ENCODE assay signal across 9 mouse cellular contexts in genomic region chr12:75766885-75767317, GRCm38 (mm10). TPM values are rescaled to one million over a fixed set of nuclear protein-coding genes. Genes with fewer than 3 reads are reported as not detected.
DNase-seq lines count a peak whose midpoint lies in the region; ATAC-seq lines count a peak whose summit lies in the region.
"Had no signal": no experiment of that assay in that cellular context is flagged by ENCODE, and none has a peak within 500 bp of the region (broad histone marks: within the 10 kb centered on the region; RNA-seq: fewer than 3 reads in every experiment).

No protein-coding gene starts in this region.

- DNase-seq in 3T3-L1 (ENCODE audit: low read depth, low spot score): peak; percentile 17
- DNase-seq in ZHBTc4 (ENCODE audit: low read depth, low spot score): peak; percentile 13
- DNase-seq in limb, embryonic 10.5 days (ENCODE audit: low spot score): no peak
- DNase-seq in forebrain, embryonic 14.5 days (ENCODE audit: low spot score): no peak
- no peak for DNase-seq in ovary, adult 18-20 months (ENCODE audit: low spot score)

- ATAC-seq in heart, embryonic 13.5 days (ENCODE audit: extremely low read depth, insufficient number of reproducible peaks, low FRiP score, low TSS enrichment): no peak
- no peak for ATAC-seq in monocyte, adult 5-6 weeks (replicated peaks; ENCODE audit: insufficient number of reproducible peaks, low FRiP score, low TSS enrichment, poor library complexity, severe bottlenecking)
- ATAC-seq in liver, embryonic 12.5 days: no peak
- no peak for ATAC-seq in forebrain, embryonic 14.5 days

- 59% methylated on average over 8 of the region's 8 CpGs for WGBS in heart, embryonic 13.5 days
- WGBS in limb, embryonic 10.5 days: 65% methylated on average over 8 of the region's 8 CpGs
- 56% methylated on average over 8 of the region's 8 CpGs for WGBS in liver, embryonic 12.5 days (ENCODE audit: insufficient replicate concordance)
- WGBS in forebrain, embryonic 14.5 days: 78% methylated on average over 8 of the region's 8 CpGs

- H3K27me3 ChIP-seq in heart, embryonic 13.5 days (replicated peaks): no peaks in the 10 kb centered on the region
- no peaks in the 10 kb centered on the region for H3K27me3 ChIP-seq in limb, embryonic 10.5 days (ENCODE audit: low read depth, poor library complexity, severe bottlenecking)
- no peaks in the 10 kb centered on the region for H3K27me3 ChIP-seq in liver, embryonic 12.5 days (replicated peaks)
- no peaks in the 10 kb centered on the region for H3K27me3 ChIP-seq in forebrain, embryonic 14.5 days (replicated peaks; ENCODE audit: control insufficient read depth, insufficient read depth, low read length)
- H3K27me3 ChIP-seq: forebrain, embryonic 12.5 days had no signal

- peaks cover 28% of the 10 kb centered on the region for H3K4me1 ChIP-seq in heart, embryonic 13.5 days
- H3K4me1 ChIP-seq in limb, embryonic 10.5 days: peaks cover 15% of the 10 kb centered on the region
- peaks cover 19% of the 10 kb centered on the region for H3K4me1 ChIP-seq in liver, embryonic 12.5 days
- no peaks in the 10 kb centered on the region for H3K4me1 ChIP-seq in forebrain, embryonic 14.5 days (ENCODE audit: control insufficient read depth, insufficient read depth, low read length)
- H3K4me1 ChIP-seq: forebrain, embryonic 12.5 days had no signal

- H3K4me3 ChIP-seq in heart, embryonic 13.5 days: no peak overlapping the region
- H3K4me3 ChIP-seq in limb, embryonic 10.5 days: no peak overlapping the region
- H3K4me3 ChIP-seq in liver, embryonic 12.5 days: no peak overlapping the region
- H3K4me3 ChIP-seq in forebrain, embryonic 14.5 days (ENCODE audit: low read depth, low read length): no peak overlapping the region
- H3K4me3 ChIP-seq: forebrain, embryonic 12.5 days had no signal

- H3K27ac ChIP-seq in heart, embryonic 13.5 days (replicated peaks): peak overlapping the region; percentile 57
- H3K27ac ChIP-seq in limb, embryonic 10.5 days: 0 out of 2 replicates have a peak overlapping the region, but pooled peaks have one; percentile 27
- H3K27ac ChIP-seq in liver, embryonic 12.5 days: no peak overlapping the region
- H3K27ac ChIP-seq in forebrain, embryonic 14.5 days (ENCODE audit: low read depth, low read length): no peak overlapping the region
- H3K27ac ChIP-seq: forebrain, embryonic 12.5 days had no signal

- H3K36me3 ChIP-seq in heart, embryonic 13.5 days: no peaks in the 10 kb centered on the region
- H3K36me3 ChIP-seq in limb, embryonic 10.5 days: no peaks in the 10 kb centered on the region
- no peaks in the 10 kb centered on the region for H3K36me3 ChIP-seq in liver, embryonic 12.5 days
- H3K36me3 ChIP-seq in forebrain, embryonic 14.5 days (ENCODE audit: control insufficient read depth, insufficient read depth, low read length): no peaks in the 10 kb centered on the region
- H3K36me3 ChIP-seq: forebrain, embryonic 12.5 days had no signal

- no peak overlapping the region for H3K9ac ChIP-seq in heart, embryonic 13.5 days
- H3K9ac ChIP-seq in liver, embryonic 12.5 days: no peak overlapping the region
- H3K9ac ChIP-seq in forebrain, embryonic 14.5 days (ENCODE audit: low read length): no peak overlapping the region
- H3K9ac ChIP-seq: forebrain, embryonic 12.5 days had no signal

- no peaks in the 10 kb centered on the region for H3K9me3 ChIP-seq in heart, embryonic 13.5 days
- no peaks in the 10 kb centered on the region for H3K9me3 ChIP-seq in limb, embryonic 10.5 days (replicated peaks)
- no peaks in the 10 kb centered on the region for H3K9me3 ChIP-seq in liver, embryonic 12.5 days (replicated peaks)
- no peaks in the 10 kb centered on the region for H3K9me3 ChIP-seq in forebrain, embryonic 14.5 days (replicated peaks; ENCODE audit: control insufficient read depth, low read length)
- H3K9me3 ChIP-seq: forebrain, embryonic 12.5 days had no signal

- H3K4me2 ChIP-seq in heart, embryonic 13.5 days: no peak overlapping the region
- no peak overlapping the region for H3K4me2 ChIP-seq in liver, embryonic 12.5 days
- H3K4me2 ChIP-seq in forebrain, embryonic 14.5 days (ENCODE audit: low read length): no peak overlapping the region
- H3K4me2 ChIP-seq: forebrain, embryonic 12.5 days had no signal

RNA-seq across cellular contexts. Expression of gene Sgpp1, which starts 31.4 kb away (rescaled TPM):
- polyA plus RNA-seq in heart, embryonic 13.5 days (2015; fragmentation: Nextera tagmentation; extraction: Ambion mirVana): 13.3 and 16.2 TPM in 2 replicates
- polyA plus RNA-seq in limb, embryonic 10.5 days (2016; fragmentation: Nextera tagmentation; extraction: Ambion mirVana): 5.1 and 6.7 TPM in 2 replicates
- 56.4 to 59.2 TPM (median 57.7 TPM) in 3 replicates for total RNA-seq in monocyte, adult 5-6 weeks (2017)
- 22.3 and 22.7 TPM in 2 replicates for polyA plus RNA-seq in liver, embryonic 12.5 days (2016; fragmentation: Nextera tagmentation; extraction: Ambion mirVana)
- polyA plus RNA-seq in forebrain, embryonic 14.5 days (2014; fragmentation: Nextera tagmentation; extraction: Ambion mirVana): 17.2 and 17.3 TPM in 2 replicates

RNA-seq across cellular contexts. Expression of gene Syne2, which starts 51.0 kb away (rescaled TPM):
- polyA plus RNA-seq in heart, embryonic 13.5 days (2015; fragmentation: Nextera tagmentation; extraction: Ambion mirVana): 45.3 and 49.6 TPM in 2 replicates
- 89.8 and 113 TPM in 2 replicates for polyA plus RNA-seq in limb, embryonic 10.5 days (2016; fragmentation: Nextera tagmentation; extraction: Ambion mirVana)
- total RNA-seq in monocyte, adult 5-6 weeks (2017): 17.7 to 27.1 TPM (median 22.0 TPM) in 3 replicates
- 11.2 and 11.3 TPM in 2 replicates for polyA plus RNA-seq in liver, embryonic 12.5 days (2016; fragmentation: Nextera tagmentation; extraction: Ambion mirVana)
- 62.0 and 84.9 TPM in 2 replicates for polyA plus RNA-seq in forebrain, embryonic 14.5 days (2014; fragmentation: Nextera tagmentation; extraction: Ambion mirVana)

Comparison
In these comparisons a context has a peak if more than half of its experiments do, and no peak if none do; other contexts are left out.
1. DNase-seq: peak in 3T3-L1 (single experiment) and ZHBTc4 (single experiment); none in limb, embryonic 10.5 days (single experiment), forebrain, embryonic 14.5 days (single experiment) and ovary, adult 18-20 months (single experiment).
2. H3K27ac ChIP-seq: peak in heart, embryonic 13.5 days (single experiment) and limb, embryonic 10.5 days (single experiment); none in liver, embryonic 12.5 days (single experiment) and forebrain, embryonic 14.5 days (single experiment).